Mouse (Mus musculus): Measurements from ENCODE around the gene Rgs9bp.

The Rgs9bp gene

DNA sequence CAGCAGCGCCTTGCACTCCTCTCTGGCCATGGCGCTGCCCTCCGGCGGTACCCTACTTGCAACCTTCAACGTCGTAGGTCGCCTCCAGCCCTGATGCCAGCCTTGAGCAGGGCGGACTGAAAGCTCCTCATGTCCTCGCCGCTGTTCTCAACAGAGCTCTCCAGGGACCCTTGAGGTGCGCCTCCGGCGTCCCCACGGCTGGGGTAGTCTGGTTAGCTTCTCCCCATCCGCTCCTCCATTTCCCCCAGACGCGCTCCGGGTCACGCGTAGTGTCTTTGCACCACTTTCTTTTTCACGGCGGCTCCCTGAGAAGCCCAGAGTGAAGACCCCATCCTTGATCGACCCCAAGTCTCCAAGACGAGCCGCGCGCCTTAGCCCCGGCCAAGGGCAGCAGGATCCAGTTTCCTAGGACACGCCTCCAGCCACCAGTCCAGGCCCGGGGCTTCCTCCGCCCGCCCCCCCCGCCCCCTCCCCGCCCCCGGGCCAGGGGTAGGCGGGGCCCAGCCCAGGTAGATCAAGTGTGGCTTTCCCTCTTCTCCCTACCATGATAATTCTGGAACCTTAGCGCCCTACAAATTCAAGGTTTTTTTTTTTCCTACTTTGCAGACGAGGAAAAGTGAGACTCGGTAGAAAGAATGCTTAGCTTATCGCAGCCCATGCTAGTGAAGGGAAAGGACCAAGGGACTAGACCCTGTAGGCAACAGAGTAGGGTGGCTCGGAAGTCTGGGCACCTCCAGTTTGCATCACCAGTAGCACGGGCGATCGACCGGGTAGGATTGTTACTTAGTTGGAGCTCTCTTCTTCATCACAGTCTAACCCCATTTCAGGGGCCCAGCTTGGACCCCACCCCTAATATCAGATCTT, at the start of gene Rgs9bp:
TSS of gene Rgs9bp (minus strand) at position 392 of the 864 bp plus-strand sequence.
- peak; percentile 16 to 34 for DNase-seq

DNA sequence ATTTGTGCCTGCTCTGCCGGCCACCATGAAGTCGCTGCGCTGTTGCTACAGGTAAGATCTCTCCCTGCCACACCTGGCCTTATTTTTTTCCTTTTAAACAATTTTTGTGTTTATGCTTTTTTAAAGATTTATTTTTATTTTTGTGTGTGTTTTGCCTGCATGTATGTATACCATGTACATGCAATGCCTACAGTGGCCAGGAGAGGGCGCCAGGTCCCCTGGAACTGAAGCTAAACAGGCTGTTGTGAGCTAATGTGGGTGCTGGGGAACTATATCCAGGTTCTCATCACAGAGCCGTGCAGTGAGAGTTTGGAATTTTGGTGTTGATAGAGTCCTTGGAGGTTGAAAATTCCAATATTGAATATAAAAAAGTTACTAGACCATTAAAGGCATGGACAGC, 43.1 kb upstream of the Rgs9bp start:
- DNase-seq = peak; percentile 16 to 25

DNA sequence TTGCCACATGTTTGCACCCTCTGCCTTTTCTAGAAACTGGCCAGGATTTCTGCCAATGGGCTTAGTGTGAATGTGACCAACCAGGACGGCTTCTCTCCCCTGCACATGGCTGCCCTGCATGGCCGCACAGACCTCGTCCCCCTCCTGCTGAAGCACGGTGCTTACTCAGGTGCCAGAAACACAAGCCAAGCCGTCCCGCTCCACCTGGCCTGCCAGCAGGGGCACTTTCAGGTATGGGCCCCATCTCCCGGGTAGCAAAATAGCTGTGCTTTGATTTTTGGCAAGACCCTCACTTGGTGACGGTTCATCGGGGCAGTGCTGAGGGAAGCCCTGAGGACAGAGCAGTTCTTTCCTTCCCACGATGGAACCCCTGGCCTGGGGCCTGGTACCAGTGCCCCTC, 42.0 kb upstream of the Rgs9bp start:
- DNase-seq = peak; percentile 22 to 43

DNA sequence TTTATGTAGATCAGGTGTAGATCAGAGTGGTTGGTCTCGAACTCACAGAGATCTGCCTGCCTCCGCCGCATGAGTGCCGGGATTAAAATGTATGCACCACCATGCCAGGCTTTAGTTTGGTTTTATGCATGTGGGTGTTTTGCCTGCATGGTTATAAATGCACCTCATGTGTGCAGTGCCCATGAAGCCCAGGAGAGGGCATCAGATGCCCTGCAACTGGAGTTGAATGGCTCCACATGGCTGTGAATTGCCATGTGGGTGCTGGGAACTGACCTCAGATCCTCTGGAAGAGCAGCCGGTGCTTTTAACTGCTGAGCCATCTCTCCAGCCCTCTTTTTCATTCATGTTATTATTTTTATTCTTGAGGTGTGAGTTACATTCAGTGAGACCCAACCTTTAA, 40.7 kb upstream of the Rgs9bp start:
- no peak for DNase-seq

DNA sequence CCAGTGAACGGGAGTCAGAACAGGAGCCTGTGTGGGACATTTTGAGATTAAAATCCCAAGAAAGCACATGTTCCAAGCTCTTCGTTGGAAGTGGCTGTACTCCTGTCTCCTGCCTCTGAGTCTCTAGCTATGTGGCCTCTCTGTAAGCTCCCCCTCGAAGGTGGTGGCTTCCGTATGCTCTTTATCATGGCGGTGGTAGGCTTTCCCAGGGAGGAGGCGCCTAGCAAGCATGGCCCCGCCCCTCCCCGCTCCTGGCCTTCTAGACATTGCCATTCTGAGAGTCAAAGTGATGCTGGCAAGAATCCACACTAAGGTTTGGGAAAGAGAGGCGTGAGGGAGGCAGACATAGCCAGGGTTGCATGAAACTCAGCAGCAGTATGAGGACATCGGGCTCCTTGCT, 37.2 kb upstream of the Rgs9bp start:
- DNase-seq = no peak

DNA sequence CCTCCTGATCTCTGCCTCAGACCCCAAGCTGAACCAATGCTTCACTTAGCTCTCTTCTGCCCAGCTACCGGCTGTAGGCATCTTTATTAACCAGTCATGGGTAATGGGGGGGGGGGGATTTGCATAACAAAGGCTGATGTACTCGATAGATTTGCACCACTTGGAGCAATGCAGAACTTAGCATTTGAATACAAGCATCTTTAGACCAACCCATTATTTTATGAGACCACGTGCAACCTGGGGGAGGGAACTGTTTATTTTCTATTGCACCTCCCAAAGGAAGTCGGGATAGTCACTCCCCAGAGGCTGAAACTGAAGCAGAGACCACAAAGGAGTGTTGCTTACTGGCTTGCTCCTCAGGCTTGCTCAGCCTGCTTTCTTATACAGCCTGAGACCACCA, 32.1 kb upstream of the Rgs9bp start:
- DNase-seq = no peak

DNA sequence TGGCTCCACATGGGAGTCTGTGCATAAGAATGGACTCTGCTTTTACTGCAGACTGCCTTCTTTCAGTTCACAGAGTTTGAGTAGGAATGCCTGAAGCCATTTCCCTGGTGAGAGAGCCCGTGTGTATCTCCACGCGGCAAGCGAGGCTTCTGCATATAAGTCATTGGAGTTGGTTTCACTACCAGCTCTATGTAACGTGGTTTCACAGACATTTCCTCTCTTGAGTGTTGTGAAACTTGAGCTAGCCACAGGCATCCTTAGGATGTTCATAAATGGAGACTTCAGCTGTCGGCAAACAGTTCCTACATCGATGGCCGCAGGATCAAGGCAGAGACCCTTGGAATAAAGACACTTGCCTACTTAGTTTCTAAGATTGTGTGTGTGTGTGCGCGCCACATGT, 23.9 kb upstream of the Rgs9bp start:
- no peak for DNase-seq

DNA sequence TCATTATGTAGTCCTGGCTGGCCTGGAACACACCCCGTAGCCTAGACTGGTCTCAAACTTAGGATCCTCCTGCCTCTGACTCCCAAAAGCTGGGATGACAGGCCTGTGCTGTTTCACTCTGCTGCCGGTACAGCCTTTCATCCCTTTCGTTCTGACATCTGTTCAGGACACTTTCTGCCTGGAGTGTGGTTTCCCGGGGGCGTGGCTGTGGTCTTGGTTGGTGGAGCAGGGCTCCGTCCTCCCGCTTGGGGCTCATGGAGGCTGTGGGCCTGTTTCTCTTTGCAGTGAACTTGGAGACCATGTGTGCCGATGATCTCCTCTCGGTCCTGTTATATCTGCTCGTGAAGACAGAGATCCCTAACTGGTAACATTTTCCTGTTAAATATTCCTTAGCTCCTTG, 21.4 kb upstream of the Rgs9bp start:
- no peak for DNase-seq

DNA sequence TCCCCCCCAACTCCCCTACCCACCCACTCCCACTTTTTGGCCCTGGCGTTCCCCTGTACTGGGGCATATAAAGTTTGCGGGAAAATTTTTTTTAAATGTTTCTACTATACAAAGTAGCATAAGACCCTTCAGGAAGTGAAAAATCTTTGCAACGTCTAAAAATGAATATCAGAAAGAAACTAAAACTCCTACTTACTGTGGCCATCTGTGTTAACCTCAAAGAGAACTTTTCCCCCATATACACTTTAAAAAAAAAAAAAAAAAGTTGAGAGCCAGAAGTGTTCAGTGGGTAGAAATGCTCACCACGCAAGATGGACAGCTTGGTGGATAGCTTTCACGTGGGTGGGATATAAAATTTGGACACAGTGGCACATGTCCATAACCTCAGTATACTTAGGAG, 17.4 kb upstream of the Rgs9bp start:
- DNase-seq = no peak

DNA sequence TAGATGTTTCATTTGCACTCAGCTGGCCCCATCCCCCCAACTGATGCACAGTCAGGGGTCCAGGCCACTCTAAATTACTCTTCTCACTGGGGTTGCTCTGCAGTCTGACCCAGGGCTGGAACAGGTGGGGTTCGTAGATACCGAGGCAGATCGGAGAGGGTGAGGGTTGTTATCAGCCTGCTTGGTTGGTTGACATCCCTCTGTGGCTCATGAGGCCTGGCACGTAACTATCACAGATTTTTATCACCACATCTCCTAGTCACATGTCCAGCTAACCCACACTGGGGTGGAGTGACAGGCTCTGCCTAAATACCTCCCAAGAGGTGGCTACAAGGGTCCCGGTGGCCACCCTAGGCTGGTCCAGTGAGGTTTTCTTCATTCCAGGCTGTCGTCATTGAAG, 15.7 kb upstream of the Rgs9bp start:
- DNase-seq = no peak

DNA sequence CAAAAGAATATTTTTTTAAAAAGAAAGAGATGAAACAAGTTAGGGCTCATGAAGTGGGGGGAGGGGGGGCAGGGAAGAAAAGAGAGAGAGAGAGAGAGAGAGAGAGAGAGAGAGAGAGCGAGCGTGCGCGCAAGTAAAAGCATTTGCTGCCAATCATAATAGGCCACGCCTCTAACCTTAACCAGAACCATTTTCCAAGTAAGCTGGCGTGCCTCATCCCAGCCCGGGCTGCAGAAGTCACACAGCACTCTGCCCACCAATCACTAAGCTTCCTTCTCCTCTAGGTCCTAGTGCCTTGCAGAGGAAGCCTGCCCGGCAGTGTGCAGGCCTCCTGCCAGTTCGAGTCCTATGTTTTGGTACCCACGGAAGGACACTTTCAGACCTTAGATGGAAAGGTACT, 14.6 kb upstream of the Rgs9bp start:
- no peak for DNase-seq

DNA sequence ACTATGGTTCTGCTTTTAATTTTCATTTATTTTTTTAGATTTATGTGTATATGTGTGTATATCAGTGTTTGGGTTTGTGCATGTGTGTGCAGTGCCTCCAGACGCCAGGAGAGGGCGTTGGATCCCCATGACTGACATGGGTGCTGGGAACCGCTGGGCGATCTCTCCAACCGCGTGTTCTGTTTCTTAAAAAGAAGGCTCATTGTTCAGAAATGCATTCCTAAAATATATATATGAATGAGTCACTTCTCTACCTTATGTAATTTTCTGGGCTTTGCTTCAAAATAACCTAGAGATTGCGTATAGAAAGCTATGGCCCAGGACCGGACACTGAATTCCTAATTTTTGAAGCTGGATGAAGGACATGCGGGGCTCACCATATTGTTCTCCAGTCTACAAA, 14.1 kb upstream of the Rgs9bp start:
- DNase-seq = no peak

DNA sequence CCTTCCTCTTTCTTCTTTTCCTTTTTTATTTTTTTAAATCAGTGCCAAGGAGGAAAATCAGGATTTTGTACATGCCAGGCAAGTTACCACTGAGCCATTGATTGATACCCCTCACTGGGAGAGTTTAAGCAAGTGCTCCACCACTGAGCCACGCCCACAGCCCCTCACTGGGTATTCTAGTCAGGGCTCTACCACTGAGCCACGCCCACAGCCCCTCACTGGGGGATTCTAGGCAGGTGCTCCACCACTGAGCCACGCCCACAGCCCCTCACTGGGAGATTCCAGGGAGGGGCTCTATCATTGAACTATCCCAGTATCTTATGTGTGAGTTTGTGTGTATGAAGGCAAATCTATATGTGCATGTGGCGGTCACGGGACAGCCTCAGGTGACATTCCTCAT, 8.9 kb upstream of the Rgs9bp start:
- DNase-seq = no peak

DNA sequence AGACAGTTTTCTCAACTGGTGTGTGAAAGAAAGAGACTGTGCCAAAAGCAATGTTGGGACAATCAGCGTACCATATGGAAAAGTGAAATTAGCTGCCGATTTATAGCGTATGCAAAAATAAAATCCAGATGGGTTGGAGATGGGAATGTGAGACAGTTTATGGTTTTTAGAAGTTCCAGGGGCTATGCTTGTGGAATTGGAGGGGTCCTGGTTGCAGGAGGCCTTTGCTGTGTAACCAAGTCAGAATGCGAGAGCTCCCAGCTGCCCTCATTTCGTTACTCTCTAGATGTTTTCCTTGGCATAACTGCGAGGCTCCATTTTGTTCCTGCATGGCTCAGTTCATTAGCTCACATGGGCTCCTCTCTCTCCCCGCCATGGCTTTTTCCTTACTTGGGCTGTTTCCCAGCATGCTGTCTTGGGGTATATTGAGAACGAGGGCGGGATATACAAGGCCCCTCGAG, 5.4 kb upstream of the Rgs9bp start:
- no peak for DNase-seq

DNA sequence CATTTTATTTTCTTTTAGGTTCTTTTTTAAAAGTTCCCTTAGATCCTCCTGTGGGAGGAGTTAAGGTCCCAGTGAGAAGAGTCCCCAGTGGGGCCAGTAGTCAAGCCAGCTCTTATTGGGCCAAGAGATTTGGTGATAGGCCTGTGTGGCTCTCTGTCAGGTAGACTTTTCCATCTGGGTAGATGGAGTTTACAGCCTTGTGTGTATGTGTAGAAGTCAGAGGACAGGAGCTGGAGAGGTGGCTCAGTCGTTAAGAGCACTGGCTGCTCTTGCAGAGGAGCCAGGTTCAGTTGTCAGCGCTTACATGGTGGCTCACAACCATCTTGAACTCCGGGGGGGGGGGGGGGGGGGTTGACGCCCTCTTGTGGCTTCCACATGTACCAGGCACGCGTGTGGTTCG, 4.1 kb upstream of the Rgs9bp start:
- DNase-seq = no peak

DNA sequence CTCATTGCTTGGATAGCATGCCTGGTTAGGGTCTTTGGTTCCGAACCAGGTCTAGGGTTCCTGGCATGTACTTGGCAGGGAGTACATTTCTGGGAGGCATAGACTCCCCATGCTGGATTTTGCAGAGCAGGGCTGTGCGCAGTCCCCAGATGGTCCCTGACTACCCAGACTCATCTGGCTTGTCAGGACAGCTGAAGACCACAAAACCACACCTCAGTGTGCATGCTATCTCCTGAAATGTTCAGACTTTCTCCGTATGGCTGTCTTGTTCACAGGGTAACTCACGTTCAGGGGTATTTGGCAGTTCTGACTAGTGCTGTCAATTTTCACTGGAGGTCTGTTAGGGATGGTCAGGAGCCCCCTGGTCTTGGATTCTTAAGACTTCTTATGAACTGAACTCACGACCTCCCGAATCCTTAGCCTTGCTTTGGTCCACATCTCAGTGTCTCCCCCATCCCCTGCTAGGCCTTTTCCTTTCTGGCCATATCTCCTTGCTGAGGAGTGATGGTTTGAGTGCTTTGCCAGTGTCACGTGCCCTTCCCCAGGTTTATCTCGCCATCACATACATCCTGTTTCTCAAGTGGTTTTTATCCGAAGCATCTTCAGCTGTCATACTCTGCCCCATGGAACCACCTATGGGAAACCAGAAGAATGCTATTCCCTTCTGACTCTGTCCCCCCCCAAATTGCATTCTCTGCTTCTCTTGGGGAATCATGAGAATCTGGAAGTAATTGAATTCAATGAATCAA, 3.5 kb upstream of the Rgs9bp start:
- no peak for DNase-seq

DNA sequence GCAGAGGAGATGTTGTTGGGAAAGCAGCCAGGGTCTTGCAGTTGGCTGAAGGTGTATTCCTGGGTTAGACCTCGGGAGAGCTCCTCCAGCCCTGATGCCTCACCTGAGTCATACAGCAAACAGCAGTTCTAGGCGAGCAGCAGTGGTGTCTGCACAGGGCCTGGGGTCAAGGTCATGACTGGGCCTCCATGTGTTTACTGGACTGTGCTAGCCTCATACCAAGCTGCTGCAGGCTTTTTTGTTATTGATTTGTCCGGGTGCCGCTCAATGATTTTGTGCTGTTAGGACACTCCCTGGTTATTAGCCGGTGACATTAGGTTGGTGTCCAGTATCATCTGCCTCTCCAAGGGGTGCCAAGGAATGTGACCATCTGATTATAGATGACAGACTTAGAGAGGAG, 2.3 kb upstream of the Rgs9bp start:
- DNase-seq = peak in 1 of 2 experiments; percentile 9

DNA sequence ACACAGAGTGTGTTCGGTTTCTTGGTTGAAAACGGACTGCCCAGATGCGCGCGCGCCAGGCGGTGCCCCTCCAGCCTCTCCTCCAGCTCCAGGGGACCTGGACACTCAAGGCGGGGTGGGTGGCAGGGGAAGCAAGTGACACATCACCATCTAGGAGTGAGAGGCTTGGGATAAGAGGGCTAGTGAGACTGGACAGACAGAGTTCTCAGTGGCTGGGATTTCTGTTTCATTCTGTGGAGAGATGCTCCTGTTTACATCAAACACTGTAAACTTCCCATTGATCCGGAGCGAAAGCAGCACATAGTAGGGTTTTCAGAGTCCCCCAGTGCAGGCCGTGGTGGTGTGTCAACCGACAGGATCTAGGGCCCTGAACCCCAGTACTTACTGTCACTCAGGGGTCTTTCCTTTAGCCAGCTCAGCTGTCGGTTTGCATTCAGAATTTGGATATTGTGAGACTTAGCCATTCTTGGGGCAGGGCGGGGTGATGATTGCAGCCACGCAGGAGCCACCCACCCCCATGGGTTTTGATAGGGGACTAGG, 1.6 kb upstream of the Rgs9bp start:
- DNase-seq = no peak

DNA sequence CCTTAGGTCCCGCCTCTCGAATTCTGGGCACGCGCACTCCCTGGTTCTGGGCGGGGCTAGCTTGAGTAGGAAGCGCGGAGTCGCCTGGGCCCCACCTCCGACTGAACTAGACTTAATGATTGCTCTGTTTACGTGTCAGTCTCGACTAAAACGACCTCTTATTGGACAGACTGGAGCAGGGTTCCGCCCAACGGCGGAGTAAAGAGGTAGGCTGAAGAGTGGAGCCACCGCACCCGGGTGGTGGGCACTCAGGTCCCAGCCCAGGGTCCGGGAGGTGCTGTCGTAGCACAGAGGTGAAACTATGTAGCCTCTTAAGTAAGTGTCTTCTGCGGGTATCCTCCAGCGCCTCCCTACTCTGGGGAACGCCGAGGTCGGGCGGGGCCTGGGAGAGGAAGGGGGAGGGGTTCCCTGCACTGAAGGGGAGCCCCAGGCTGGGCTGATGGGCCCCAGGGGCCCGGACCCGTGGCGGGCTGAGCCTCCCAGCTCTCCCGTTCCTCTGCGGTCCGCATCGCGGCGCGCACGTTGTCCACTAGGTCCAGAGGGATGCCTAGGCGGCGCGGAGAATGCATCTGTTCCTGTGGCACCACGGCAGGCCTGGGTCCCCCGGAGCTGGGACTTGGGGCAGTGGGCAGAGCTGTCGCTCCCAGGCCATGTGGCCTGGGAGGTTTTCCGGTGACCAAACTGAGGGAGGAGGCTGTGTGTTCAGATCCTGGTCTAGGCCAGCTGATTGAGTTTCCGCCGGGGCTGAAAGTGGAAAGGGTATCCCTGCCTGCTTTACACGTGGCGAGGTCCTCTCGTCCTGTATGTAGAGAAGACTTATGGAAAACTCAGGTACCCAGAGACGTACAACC, 898 bp upstream of the Rgs9bp start, which contains the start of gene Ankrd27:
TSS of gene Ankrd27 (plus strand) at position 190 of the 851 bp plus-strand sequence.
- peak; percentile 93 to 96 for DNase-seq

DNA sequence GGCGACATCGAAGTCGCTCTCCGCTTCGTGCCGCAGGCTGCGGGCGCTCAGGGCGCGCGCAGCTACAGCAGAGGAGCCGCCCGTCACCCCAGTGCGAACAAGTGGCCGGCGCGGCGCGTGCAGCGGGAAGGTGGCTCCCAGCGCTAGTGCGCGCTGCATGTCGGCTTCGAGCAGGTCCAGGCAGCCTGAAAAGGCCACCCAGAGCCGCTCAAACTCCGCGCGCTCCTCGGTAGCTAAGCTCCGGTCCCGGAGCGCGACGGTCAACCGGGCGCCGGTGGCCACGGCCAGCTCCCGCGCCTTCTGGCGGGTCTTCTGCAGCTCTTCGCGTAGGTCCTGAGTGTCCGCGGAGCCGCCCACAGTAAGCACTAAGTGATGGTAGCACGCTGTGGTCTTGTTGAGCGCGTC, 594 bp downstream of the Rgs9bp start:
- DNase-seq = peak; percentile 17 to 46

DNA sequence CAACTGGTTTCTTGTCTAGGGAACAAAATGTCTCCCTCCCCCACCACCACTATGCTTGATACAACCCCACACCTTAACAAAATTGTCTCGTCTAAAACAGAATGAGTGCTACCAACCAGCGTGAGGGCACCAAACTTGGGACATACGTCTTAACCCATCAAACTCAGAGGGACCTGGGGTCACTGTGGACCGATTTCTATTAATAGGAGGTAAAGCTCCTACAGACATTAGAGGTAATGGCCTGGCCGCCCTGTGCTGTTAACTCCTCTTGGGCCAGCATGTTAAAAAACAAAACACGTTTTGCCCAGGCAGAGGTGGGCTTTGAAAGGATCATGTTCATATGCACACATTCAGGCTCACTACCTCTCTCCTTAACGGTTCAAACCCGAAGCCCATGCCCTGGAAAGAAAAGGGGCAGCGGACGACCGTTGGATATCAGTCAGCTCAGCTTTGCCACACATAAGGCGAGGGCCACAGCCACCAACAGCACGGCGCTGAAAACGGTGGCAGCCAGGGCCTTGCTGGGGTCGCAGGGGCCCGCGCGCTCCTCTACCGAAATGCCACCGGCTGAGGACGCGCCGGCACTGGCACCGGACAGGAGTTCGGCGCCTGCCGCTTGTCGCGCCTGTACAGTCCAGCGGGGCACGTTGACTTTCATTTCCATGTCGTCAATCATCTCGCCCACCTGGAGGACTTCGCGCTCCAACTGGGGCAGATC, 1.2 kb downstream of the Rgs9bp start:
- no peak for DNase-seq

DNA sequence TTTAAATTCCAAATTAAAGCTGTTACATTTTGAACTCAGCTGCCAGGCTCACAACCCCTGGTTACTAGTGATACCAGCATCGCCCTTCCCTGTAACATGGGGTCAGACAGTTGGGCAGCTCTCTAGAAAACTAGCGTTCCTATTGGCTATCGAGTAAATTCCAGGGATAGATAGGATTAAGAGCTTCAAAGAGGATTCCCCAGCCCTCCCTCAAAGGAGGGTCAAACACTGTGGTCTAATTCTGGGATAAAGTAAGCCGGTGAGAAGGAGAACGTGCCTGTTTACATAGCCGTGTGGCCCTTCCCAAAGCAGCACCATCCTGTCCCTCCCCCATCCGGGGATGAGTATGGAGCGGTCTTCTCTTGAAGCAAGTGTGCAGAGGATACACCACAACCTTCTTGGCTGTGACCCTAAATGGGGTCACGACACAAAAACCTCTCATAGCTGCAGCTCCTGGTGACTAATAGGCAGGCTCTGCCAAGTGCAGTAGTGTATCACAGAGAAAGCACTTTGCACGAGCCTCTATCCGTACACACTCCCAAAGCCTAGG, 1.8 kb downstream of the Rgs9bp start:
- DNase-seq = no peak

All from cerebellum, adult 18-20 months (tissue).